Mouse (Mus musculus) embryonic facial prominence, embryonic 10.5 days (tissue): Measurements from ENCODE around the gene Mgat4d. TPM values are rescaled to one million over a fixed set of nuclear protein-coding genes. Genes with fewer than 3 reads are reported as not detected.

Experiments
- DNase-seq: peaks from one replicate; pipeline ENCODE4 v3.0.0-alpha.2; 2017; ENCODE audit warnings: low spot score
- H3K27ac ChIP-seq: fragments of 300-500 bp; sonication (generic); replicated peaks from 2 replicates; pipeline ENCODE4 v1.5.1; 2016; ENCODE audit warnings: mild to moderate bottlenecking
- H3K27me3 ChIP-seq: fragments of 300-500 bp; sonication (generic); replicated peaks from 2 replicates; pipeline ENCODE4 v1.6.1; 2016; ENCODE audit warnings: low read depth, mild to moderate bottlenecking; ENCODE audit not compliant: poor library complexity, severe bottlenecking
- H3K36me3 ChIP-seq: fragments of 300-500 bp; sonication (generic); replicated peaks from 2 replicates; pipeline ENCODE4 v1.6.1; 2016; ENCODE audit warnings: mild to moderate bottlenecking, moderate library complexity
- H3K4me1 ChIP-seq: fragments of 300-500 bp; sonication (generic); 2 replicates; pipeline ENCODE4 v1.6.1; 2016
- H3K4me3 ChIP-seq: fragments of 300-500 bp; sonication (generic); 2 replicates; pipeline ENCODE4 v1.5.1; 2016; ENCODE audit warnings: mild to moderate bottlenecking, moderate library complexity
- H3K9me3 ChIP-seq: fragments of 300-500 bp; sonication (generic); 2 replicates; pipeline ENCODE4 v1.6.1; 2016; ENCODE audit warnings: mild to moderate bottlenecking
- WGBS: fragments of 180-500 bp; shearing (Covaris S2); methylation state at CpG from one replicate; pipeline ENCODE4 v1.1.7; 2016; 5-methylcytosine and 5-hydroxymethylcytosine counted together
- polyA plus RNA-seq: library from polyadenylated mRNA; unstranded; fragments of >200 nt; fragmentation: Nextera tagmentation; extraction: Ambion mirVana; gene quantifications from 2 replicates; pipeline ENCODE4 v1.2.1, GENCODE M21; 2016

The Mgat4d gene
- polyA plus RNA-seq, 1 experiment from 2014 or later, result not detected

DNA sequence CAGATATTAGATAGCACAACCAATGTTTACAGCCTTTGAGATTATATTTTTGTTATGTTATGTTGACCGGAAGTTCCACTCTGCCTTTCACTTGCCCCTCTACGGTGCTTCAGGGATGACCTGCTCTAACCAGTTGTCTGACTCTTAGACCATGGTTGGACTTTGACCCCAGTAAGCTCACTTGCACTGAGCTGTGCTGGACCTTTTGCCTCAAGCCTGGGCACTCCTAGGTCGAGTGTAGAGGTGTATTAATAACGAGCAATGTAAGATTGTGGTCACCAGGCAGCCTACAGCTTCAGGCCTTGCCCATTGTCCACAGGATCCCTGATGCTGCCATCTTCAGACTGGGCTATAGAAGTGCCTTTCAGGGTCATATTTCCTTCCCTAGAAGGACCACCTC lies 49.5 kb downstream of the Mgat4d start:
- no peak for DNase-seq
- no peaks in the 10 kb centered on the region for H3K4me1 ChIP-seq
- no peaks in the 10 kb centered on the region for H3K27me3 ChIP-seq
- no peak overlapping the region for H3K27ac ChIP-seq
- WGBS, result 78% methylated on average over 4 of the region's 4 CpGs
- no peak overlapping the region for H3K4me3 ChIP-seq
- H3K9me3 ChIP-seq, result 0 out of 2 replicates have a peak, but pooled peaks cover 3% of the 10 kb centered on the region
- H3K36me3 ChIP-seq, result no peaks in the 10 kb centered on the region

DNA sequence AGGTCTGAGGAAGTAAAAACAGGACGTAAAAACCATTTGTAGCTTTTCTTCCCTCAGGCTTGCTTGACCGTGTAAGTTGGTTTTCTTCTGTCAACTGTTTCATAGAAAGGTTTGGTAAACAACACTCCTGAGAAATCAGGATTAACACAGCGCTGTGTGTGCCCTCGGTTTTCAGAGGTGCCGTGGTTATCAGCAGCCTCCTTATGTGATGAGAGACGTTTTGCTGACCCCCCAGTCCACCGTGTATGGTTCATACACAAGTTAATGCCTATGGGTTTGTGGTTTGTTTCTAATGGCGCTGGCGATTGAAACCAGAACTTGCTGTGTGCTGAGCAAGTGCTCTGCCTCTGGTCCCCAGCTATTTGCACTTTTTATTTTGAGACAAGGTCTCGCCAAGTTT lies 57.3 kb downstream of the Mgat4d start:
- H3K27ac ChIP-seq, result no peak overlapping the region
- H3K4me3 ChIP-seq, result no peak overlapping the region
- no peaks in the 10 kb centered on the region for H3K9me3 ChIP-seq
- no peaks in the 10 kb centered on the region for H3K4me1 ChIP-seq
- no peaks in the 10 kb centered on the region for H3K36me3 ChIP-seq
- H3K27me3 ChIP-seq, result no peaks in the 10 kb centered on the region
- WGBS, result 85% methylated on average over 10 of the region's 10 CpGs
- DNase-seq, result no peak

DNA sequence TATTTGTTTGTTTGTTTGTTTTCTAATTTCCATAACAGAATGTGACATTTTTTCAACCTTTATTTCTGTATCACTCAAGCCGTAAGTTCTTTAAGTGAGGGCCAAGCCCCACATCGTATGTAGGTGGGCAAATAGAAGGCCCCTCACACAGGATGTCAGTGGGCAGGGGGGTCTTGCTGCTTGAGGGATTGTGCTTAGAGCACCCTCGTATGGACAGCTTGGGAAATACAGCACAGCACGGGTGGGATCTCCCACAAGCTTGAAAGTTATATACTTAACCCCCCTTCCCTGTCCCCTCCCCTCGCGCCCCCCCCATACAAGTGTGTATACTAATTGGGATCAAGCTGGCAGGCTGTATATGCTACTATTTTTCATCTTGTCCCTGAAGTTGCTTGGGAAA lies 58.6 kb downstream of the Mgat4d start:
- DNase-seq, result peak; percentile 35
- WGBS, result 42% methylated on average over 6 of the region's 6 CpGs
- H3K4me1 ChIP-seq, result no peaks in the 10 kb centered on the region
- no peak overlapping the region for H3K27ac ChIP-seq
- H3K4me3 ChIP-seq, result no peak overlapping the region
- no peaks in the 10 kb centered on the region for H3K27me3 ChIP-seq
- H3K36me3 ChIP-seq, result no peaks in the 10 kb centered on the region
- H3K9me3 ChIP-seq, result no peaks in the 10 kb centered on the region

DNA sequence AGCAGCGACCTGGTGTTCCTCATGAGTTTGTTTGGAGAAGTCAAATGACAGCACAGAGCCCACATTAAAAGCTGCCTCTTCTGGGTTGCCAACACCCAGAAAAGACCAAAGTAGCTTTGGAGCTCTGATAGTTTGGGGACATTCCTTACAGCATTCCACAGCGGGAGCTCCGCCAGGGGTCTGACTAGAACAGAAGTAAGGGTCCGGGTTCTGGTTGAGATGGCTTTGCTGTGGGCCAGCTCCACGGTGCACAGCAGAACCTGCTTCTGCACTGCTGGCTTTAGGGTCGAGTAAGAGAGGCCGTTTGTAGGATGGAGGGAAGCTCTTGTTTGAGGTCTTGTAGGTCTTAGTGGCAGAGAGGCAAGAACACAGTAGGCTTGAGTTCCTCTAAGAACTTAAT lies 60.2 kb downstream of the Mgat4d start:
- H3K27me3 ChIP-seq, result no peaks in the 10 kb centered on the region
- no peak for DNase-seq

DNA sequence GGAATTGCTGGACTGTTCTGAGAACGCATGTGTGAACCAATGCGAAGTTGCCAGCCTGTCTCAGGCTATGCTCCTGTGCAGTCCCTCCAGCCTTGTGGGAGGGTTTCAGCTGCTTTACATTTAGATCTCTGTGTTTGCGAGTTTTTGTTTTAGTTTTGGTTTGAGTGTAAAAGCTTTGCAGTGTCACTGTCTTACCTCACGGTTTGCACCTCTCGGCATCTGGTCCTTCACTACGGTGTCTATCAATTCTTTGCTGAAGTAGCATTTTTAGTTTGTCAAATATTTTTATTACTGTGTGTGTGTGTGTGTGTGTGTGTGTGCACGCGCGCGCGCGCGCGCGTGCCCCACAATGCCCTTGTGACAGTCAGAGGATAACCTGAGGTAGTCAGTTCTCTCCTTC lies 68.6 kb downstream of the Mgat4d start:
- DNase-seq, result no peak
- 96% methylated on average over 15 of the region's 15 CpGs for WGBS
- Histone ChIP-seq H3K4me1 (no peaks in the 10 kb centered on the region), H3K27me3 (no peaks in the 10 kb centered on the region), H3K9me3 (no peaks in the 10 kb centered on the region), H3K27ac (no peak overlapping the region), H3K36me3 (no peaks in the 10 kb centered on the region), H3K4me3 (no peak overlapping the region)

More for the DNA sequence above, 60.2 kb downstream of the Mgat4d start:
- Histone ChIP-seq H3K36me3 (no peaks in the 10 kb centered on the region), H3K9me3 (no peaks in the 10 kb centered on the region), H3K4me3 (no peak overlapping the region), H3K4me1 (no peaks in the 10 kb centered on the region), H3K27ac (no peak overlapping the region)
- WGBS, result 78% methylated on average over 7 of the region's 7 CpGs

DNA sequence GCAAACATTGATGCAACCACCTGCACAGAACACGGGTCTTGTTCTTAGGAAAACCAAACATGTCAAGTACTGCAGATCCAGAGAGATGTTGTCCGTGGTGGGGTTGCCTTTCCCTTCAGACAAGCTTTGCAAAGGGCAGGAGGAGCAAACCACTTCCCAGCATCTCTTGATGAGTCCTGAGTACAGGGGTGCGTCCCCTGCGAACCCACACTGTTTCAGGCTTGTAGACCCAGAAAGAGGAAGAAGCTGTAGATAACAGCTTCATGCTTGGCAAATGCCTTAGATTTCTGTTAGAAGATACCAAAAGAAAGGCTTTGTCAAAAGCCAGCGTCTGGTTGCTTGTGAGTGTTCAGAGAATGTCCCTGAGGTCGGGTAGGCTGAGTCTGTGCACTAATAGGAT lies 69.7 kb downstream of the Mgat4d start:
- H3K27ac ChIP-seq, result no peak overlapping the region
- no peaks in the 10 kb centered on the region for H3K4me1 ChIP-seq
- DNase-seq, result no peak
- no peak overlapping the region for H3K4me3 ChIP-seq
- no peaks in the 10 kb centered on the region for H3K36me3 ChIP-seq
- no peaks in the 10 kb centered on the region for H3K9me3 ChIP-seq
- no peaks in the 10 kb centered on the region for H3K27me3 ChIP-seq
- whole genome bisulfite sequencing, result 85% methylated on average over 6 of the region's 6 CpGs

DNA sequence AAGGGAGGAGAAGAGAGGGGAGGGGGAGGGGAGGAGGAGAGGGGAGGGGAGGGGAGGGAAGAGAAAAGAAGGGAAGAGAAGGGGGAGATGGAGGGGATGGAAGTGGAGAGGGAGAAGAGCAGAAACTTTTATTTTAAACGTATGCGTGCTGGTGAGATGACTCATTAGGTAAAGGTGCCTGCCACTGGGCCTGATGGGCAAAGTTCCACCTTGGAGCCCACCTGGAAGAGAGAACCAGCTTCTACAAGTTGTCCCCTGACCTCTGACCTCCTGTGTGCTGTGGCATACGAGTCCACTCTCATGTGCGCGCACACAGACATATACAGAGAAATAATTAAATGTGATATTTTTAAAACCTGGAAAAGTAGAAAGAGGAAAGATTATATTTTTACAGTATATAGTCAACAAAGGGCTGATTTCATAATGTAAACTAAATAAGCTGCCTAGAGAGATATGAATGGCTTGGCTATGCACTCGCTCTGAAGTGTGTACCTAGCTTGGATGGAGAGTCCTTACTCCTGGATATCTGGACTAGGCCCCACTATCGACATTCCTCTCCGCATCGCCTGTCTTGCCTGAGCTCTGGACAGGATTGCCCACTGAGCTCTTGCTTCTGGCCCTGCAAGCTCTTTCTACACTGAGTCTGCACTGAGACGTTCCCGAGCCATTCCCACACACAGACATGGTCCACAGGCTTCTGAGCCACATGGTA lies 70.7 kb downstream of the Mgat4d start:
- 90% methylated on average over 11 of the region's 11 CpGs for WGBS
- DNase-seq, result no peak
- Histone ChIP-seq H3K27me3 (no peaks in the 10 kb centered on the region), H3K36me3 (no peaks in the 10 kb centered on the region), H3K4me1 (no peaks in the 10 kb centered on the region), H3K27ac (no peak overlapping the region), H3K4me3 (no peak overlapping the region), H3K9me3 (no peaks in the 10 kb centered on the region)

DNA sequence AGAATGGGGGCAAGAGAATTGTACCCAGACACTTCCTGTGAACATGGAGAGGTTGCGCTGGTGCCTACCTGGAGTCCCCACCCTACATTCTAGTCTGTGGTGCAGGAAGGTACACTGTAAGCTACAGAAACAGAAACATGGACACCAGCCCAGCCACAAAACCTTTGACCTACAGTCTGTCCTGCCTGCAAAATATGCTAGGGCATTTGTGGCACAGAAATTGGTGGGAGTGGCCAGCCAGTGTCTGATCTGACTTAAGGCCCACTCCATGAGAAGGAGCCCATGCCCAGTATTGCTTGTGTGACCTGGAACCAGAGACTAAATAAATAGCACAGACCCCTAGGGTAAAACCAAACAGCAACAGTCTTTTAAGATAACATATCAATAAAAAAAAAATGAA lies 73.1 kb downstream of the Mgat4d start:
- H3K27ac ChIP-seq, result no peak overlapping the region
- 93% methylated on average over 1 of the region's 1 CpGs for WGBS
- H3K4me1 ChIP-seq, result peaks cover 3% of the 10 kb centered on the region; the same call in 1 of the 2 replicates
- H3K36me3 ChIP-seq, result no peaks in the 10 kb centered on the region
- no peaks in the 10 kb centered on the region for H3K27me3 ChIP-seq
- no peak for DNase-seq
- no peaks in the 10 kb centered on the region for H3K9me3 ChIP-seq
- no peak overlapping the region for H3K4me3 ChIP-seq

DNA sequence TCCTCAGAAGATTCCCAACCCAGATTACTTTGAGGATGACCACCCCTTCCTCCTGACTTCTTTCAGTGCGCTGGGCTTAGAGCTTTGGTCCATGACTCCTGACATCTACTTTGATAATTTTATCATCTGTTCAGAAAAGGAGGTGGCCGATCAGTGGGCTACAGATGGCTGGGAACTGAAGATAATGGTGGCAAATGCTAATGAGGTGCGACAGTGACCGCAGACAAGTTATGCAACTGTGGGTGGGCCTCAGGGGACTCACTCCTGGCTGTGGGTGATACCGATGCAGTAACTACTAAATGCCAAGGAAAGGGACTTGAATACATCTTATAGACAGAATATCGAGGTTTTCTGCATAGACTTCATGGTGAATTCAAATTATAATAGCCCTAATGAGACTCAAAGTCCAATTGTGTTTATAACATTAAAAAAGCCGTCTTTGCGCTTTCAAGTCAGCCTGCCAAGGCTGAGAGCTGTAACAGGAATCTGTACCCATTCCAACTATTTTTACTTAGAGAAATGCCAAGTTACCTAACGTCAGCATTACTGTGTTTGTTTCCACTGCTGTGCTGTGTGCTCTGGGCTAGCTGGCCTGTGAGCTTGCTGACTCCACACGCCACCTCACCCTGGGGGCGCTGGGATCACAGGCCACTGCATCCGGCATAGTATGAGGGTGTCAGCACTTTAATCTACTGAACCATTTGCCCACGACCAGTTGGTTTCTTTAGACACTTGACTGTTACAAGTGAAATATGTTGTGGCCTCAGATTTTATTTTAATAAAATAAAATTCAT lies 75.0 kb downstream of the Mgat4d start:
- H3K27ac ChIP-seq, result no peak overlapping the region
- H3K4me1 ChIP-seq, result peaks cover 3% of the 10 kb centered on the region; the same call in 1 of the 2 replicates
- H3K4me3 ChIP-seq, result no peak overlapping the region
- H3K36me3 ChIP-seq, result no peaks in the 10 kb centered on the region
- no peaks in the 10 kb centered on the region for H3K27me3 ChIP-seq
- no peaks in the 10 kb centered on the region for H3K9me3 ChIP-seq
- DNase-seq, result no peak
- 75% methylated on average over 13 of the region's 13 CpGs for WGBS

DNA sequence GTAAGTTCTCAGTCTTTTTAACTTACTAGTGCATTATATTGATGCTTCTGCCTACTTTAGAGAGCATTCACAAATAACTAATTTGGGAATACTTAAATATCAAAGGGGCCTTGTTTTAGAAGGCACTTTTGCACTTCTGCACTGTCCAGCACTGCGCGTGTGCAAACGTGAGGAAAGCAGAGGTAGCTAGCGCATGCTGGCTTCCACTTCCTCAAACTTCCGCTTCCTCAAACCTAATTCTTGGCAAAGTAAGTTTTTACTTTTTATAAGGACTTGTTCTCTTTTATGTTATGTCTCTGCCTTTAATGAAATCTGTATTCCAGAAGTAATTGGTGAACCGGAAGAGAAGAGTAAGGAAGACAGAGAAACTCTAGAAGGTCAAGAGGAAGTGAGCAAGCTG lies 76.9 kb downstream of the Mgat4d start:
- H3K4me1 ChIP-seq, result peaks cover 3% of the 10 kb centered on the region; the same call in 1 of the 2 replicates
- H3K4me3 ChIP-seq, result no peak overlapping the region
- H3K27ac ChIP-seq, result no peak overlapping the region
- H3K36me3 ChIP-seq, result no peaks in the 10 kb centered on the region
- H3K9me3 ChIP-seq, result no peaks in the 10 kb centered on the region
- 90% methylated on average over 6 of the region's 6 CpGs for WGBS
- no peak for DNase-seq
- H3K27me3 ChIP-seq, result no peaks in the 10 kb centered on the region

DNA sequence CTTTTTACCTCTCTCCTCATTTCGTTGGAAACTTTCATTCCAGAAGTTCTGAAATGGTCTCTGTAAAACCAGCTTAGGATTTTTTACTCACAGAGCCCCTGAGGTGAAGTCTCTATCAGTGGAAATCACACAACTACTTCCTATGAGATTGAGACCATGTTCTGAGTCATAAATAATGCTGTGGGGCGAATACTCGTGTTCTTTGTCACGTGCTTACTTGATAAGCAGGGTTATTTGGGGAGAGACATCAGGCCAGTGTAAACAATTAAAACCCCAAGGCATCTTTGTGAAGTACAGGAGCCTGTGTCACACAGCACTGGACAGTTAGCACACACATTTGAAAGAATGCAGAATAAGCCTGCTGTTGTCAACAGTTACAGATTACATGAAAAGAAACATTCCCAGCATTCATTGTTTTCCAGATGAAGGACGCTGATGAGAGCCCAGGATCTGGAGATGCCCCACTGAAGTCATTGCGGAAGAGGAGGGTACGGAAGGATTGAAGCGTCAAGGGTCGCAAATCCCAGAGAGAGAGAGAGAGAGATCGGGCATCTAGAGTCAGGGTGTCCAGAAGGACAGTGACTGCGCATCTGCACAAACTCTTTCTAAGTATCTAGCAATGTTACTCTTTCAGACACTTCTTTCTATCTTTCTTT lies 78.0 kb downstream of the Mgat4d start:
- H3K4me1 ChIP-seq, result peaks cover 3% of the 10 kb centered on the region; the same call in 1 of the 2 replicates
- H3K27me3 ChIP-seq, result no peaks in the 10 kb centered on the region
- 85% methylated on average over 11 of the region's 11 CpGs for WGBS

DNA sequence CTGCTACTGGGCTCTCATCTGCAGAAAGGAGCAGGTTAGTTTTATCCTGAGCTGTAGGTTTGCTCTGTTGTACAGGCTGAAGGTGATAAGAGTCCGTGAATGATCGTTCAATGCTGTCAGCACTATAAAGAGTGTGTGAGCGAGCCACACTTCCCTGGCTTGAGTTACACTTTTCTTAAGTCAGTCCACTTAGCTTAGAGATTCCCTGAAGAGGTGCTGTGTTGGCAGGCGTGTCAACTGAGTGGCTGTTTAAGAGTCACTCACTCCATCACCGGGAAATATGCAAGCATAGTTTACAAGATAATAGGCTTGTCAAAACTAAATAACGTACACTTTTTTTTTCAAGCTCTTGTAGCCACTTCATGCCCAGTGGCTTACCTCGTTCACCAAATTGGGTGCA lies 78.7 kb downstream of the Mgat4d start:
- H3K27me3 ChIP-seq, result no peaks in the 10 kb centered on the region
- DNase-seq, result no peak
- no peaks in the 10 kb centered on the region for H3K9me3 ChIP-seq
- H3K4me1 ChIP-seq, result peaks cover 3% of the 10 kb centered on the region; the same call in 1 of the 2 replicates
- no peak overlapping the region for H3K27ac ChIP-seq
- WGBS, result 84% methylated on average over 7 of the region's 7 CpGs
- H3K4me3 ChIP-seq, result no peak overlapping the region
- H3K36me3 ChIP-seq, result no peaks in the 10 kb centered on the region

More for the DNA sequence above, 78.0 kb downstream of the Mgat4d start:
- no peak for DNase-seq
- H3K4me3 ChIP-seq, result no peak overlapping the region
- no peak overlapping the region for H3K27ac ChIP-seq
- H3K36me3 ChIP-seq, result no peaks in the 10 kb centered on the region
- no peaks in the 10 kb centered on the region for H3K9me3 ChIP-seq
